In the genomic region with DNA sequence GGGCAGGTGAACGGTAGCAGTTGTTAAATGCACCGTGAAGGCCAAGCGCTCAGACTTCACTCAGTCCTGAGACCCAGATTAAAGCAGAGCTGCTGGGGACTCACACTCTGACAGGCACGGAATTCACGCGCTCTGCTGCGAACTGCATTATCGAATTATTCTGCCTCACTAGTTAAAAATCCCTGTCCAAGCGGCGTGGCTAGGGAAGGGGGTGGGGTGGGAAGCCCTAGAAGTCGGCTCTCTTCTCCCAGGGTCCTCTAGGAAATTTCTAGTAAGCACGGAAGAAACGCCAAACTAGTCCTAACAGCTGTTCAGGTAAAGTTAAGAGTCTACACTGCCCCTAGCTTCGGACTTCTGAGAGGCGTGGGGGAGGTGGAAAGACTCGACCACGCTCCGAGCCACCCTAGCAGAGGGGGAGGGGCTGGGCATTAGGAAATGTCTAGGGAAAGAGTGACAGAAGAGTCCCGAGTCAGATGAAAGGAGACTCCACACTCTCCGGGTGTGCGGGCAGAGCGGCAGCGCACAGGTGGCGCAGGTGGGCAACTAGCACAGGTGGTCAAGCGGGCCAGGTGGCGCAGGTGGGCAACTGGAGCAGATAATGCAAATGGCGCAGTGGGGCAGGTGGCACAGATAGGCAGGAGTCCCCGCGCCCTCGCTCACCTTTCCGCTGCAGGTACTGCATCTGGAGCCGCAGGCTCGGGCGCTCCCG, we compare ENCODE assay signal across 8 mouse cellular contexts. TPM values are rescaled to one million over a fixed set of nuclear protein-coding genes. Genes with fewer than 3 reads are reported as not detected.
DNase-seq lines count a peak whose midpoint lies in the region; ATAC-seq and TF ChIP-seq lines count a peak whose summit lies in the region.

No protein-coding gene starts in this region.

- no peaks in the 10 kb centered on the region for H3K9me3 ChIP-seq in limb, embryonic 13.5 days
- no peaks in the 10 kb centered on the region for H3K9me3 ChIP-seq in midbrain, postnatal 0 days (ENCODE audit: low read length)

- 1% methylated on average over 35 of the region's 35 CpGs for WGBS in limb, embryonic 13.5 days
- 2% methylated on average over 34 of the region's 35 CpGs for WGBS in midbrain, postnatal 0 days

- DNase-seq in ovary, postnatal 36 days (ENCODE audit: low spot score) = peak; percentile 11
- DNase-seq in ovary, postnatal 14 days (ENCODE audit: low spot score) = no peak
- peak; percentile 70 for DNase-seq in embryo, embryonic 10 days (ENCODE audit: low spot score)
- peak; percentile 33 for DNase-seq in heart, postnatal 4 days
- peak; percentile 41 for DNase-seq in midbrain, postnatal 0 days (ENCODE audit: low spot score)
- no peak for DNase-seq in gastrocnemius, postnatal 10 days
- no peak for DNase-seq in left cerebral cortex, adult 11 months (ENCODE audit: low spot score)

- no peak overlapping the region for H3K27ac ChIP-seq in limb, embryonic 13.5 days
- H3K27ac ChIP-seq in midbrain, postnatal 0 days (ENCODE audit: low read depth, low read length) = no peak overlapping the region

- peaks cover 50% of the 10 kb centered on the region for H3K27me3 ChIP-seq in limb, embryonic 13.5 days
- peaks cover 29% of the 10 kb centered on the region for H3K27me3 ChIP-seq in midbrain, postnatal 0 days (ENCODE audit: insufficient read depth, low read length)

- H3K9ac ChIP-seq in limb, embryonic 13.5 days = peak overlapping the region; percentile 59
- 0 out of 2 replicates have a peak overlapping the region, but pooled peaks have one; percentile 25 for H3K9ac ChIP-seq in midbrain, postnatal 0 days (replicated peaks; ENCODE audit: low read length, poor library complexity, severe bottlenecking)

- peak overlapping the region; percentile 86 for H3K4me2 ChIP-seq in limb, embryonic 13.5 days (replicated peaks)
- H3K4me2 ChIP-seq in midbrain, postnatal 0 days (ENCODE audit: low read depth, low read length, poor library complexity, severe bottlenecking) = peak overlapping the region; percentile 81

- 0 out of 2 replicates have a peak, but pooled peaks have one; percentile 22 for TF ChIP-seq CTCF in midbrain, postnatal 0 days (IDR thresholded peaks at IDR 0.05)

- peak overlapping the region; percentile 53 for H3K4me3 ChIP-seq in limb, embryonic 13.5 days
- H3K4me3 ChIP-seq in midbrain, postnatal 0 days (ENCODE audit: low read depth, low read length) = peak overlapping the region; percentile 42

- no peaks in the 10 kb centered on the region for H3K36me3 ChIP-seq in limb, embryonic 13.5 days
- no peaks in the 10 kb centered on the region for H3K36me3 ChIP-seq in midbrain, postnatal 0 days (ENCODE audit: insufficient read depth, low read length)

- ATAC-seq in limb, embryonic 13.5 days (ENCODE audit: low FRiP score, low read depth) = peak; percentile 11; the same call in 1 of the 2 replicates
- ATAC-seq in midbrain, postnatal 0 days (ENCODE audit: low FRiP score) = no peak; the same call in 1 of the 2 replicates

- peaks cover 25% of the 10 kb centered on the region for H3K4me1 ChIP-seq in limb, embryonic 13.5 days
- H3K4me1 ChIP-seq in midbrain, postnatal 0 days (ENCODE audit: insufficient read depth, low read length) = 0 out of 2 replicates have a peak, but pooled peaks cover 4% of the 10 kb centered on the region

RNA-seq across cellular contexts. Expression of a gene that starts 0.6 kb away (rescaled TPM):
- 1 to 10 TPM; 3.7 to 4.9 TPM for total RNA-seq in heart, postnatal 4 days (2021)
- 0.64 and 1.0 TPM in 2 replicates for polyA plus RNA-seq in limb, embryonic 13.5 days (2015; fragmentation: Nextera tagmentation; extraction: Ambion mirVana)
- total RNA-seq in midbrain, postnatal 0 days (2014; rRNA removed) = 46.9 and 49.1 TPM in 2 replicates
- 8.3 and 9.1 TPM in 2 replicates for polyA plus RNA-seq in midbrain, postnatal 0 days (2015; fragmentation: Nextera tagmentation; extraction: Ambion mirVana)
- under 1 TPM; 0.86 to 0.87 TPM for total RNA-seq in gastrocnemius, postnatal 10 days (2021)

RNA-seq across cellular contexts. Expression of a gene that starts 14.4 kb away (rescaled TPM):
- 10 to 100 TPM; 66.2 to 66.9 TPM for total RNA-seq in heart, postnatal 4 days (2021)
- 42.6 and 45.8 TPM in 2 replicates for polyA plus RNA-seq in limb, embryonic 13.5 days (2015; fragmentation: Nextera tagmentation; extraction: Ambion mirVana)
- 66.4 and 84.3 TPM in 2 replicates for total RNA-seq in midbrain, postnatal 0 days (2014; rRNA removed)
- polyA plus RNA-seq in midbrain, postnatal 0 days (2015; fragmentation: Nextera tagmentation; extraction: Ambion mirVana) = 37.7 and 40.4 TPM in 2 replicates
- total RNA-seq in gastrocnemius, postnatal 10 days (2021) = 10 to 100 TPM; 43.5 to 57.5 TPM

Comparison
In these comparisons a context has a peak if more than half of its experiments do, and no peak if none do; other contexts are left out.
1. DNase-seq: peak in ovary, postnatal 36 days (single experiment), embryo, embryonic 10 days (single experiment), heart, postnatal 4 days (single experiment) and midbrain, postnatal 0 days (single experiment); none in ovary, postnatal 14 days (single experiment), gastrocnemius, postnatal 10 days (single experiment) and left cerebral cortex, adult 11 months (single experiment).